Mouse (Mus musculus): Measurements from ENCODE around the gene Golga7b.

The Golga7b gene

DNA sequence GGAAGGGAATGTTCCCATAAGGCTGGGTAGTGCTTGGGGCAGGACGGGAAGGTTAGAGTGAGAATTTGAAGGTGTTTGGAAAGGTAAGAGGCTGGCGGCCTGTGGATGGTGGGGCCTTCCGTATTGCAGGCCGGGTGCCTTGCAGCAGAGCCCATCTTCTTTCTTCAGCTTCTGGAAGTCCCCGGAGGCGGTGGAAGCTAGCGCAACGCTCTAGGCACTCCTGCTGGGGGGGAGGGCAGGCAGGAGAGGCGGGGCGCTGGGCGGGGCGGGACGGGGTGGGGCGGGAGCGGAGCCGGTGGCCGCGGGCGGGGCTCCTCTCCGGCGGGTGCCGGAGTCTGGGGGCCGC is 8.0 kb downstream of the Golga7b start:
- peak in 1 of 2 experiments; percentile 12 for DNase-seq

DNA sequence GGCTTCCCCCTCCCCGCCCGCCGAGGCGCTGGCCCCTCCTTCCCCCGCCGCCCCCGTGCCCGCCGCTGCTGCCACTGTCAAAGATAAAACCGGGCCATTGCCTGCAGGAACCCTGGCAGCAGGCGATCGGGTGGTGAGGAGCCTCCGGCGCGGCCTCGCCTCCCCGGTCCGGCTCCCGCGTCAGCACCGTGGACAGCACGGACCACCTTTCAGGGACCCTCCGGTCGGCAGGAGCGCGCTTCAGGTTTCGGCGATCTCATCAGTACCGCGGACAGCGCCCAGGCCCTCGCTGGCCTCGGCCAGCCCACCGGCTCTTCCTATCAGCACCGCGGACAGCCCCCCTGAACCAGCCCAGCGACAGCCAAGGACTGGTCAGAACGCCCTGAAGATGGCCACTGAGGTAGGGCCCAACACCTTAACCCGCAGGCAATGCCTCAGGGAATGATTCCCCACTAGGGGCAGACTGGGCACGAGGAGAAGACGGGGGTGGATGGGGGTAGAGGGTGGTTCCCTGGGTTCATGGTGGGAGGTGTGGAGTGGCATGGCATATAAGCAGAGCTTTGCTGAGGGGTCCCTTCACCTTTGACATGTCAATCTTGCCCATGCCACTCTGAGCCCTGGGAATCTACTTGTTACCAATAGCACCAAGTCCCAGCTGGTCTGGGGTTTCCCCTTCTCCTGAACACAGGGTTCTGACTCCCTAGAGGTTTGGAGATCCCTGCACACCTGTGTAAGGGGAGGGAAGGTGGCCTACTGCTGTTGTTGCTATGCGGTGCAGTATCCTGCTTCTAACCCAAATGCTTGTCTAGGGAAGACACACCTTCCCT is 8.6 kb downstream of the Golga7b start:
- DNase-seq: peak; percentile 53 to 61

DNA sequence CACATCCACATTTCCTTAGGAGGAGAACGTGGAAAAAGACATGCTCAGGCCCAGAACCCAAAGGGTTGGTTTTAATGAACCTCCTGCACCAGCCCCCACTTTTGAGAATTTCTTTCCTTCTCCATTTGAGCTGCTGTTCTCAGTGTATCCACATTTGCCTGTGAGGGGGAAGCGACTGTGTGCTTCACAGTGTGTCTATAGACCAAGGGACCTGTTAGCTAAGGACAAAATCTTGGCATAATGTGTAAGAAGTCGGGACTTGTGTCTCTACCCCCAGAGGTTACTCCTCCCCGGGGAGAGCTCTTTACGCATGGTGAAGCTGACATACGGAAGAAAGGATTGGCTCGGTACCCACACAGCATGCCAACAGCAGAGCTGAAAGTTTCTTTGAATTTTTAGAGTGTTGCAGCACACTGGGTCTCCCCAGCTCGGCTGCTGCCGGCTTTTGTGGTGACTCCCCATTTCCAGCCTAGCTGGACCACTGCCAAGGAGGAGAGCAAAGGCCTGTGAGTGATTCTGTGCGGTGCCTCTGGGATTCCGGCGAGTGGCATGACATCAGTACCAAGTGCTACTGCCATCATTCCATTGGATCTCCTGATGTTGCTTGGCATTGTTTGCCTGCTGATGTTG is 9.4 kb downstream of the Golga7b start:
- no peak for DNase-seq

DNA sequence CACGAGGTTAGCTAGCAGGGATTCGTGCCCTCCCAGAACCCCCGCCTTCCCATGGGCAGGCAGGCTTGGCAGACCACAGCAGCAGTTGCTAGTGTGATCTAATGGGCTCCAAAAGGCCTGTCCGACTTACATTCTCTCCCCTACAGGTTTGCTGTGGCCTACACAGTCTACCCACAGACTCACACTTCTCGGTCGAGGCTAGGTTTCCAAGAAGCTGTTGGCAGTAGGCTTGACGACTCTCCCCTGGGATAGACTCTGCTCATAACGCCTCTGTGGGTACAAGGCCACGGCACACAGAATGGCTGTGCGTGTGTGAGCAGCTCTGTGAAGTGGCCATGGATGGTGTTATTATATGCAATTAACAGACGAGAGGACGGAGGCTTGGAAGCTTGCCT is 9.9 kb downstream of the Golga7b start:
- no peak for DNase-seq

DNA sequence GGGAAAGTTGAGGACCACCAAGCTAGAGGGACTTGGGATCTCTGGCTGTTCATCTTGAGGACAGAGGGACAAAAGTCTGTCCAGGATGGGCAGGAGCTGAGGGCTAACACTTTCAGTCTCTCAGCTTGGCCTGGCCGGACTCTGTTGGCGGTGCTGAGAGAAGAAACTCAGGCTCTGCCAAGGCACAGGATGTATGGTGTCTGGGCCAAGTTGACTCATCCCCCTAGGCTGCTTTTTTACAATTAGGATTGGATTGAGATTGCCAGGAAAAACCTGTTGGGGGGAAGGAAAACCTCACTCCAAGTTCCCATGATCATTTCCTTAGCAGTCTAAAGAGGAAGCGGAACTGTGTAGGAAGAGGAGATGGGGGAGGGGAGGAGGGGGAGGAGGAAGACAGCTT is 10.7 kb downstream of the Golga7b start:
- no peak for DNase-seq

DNA sequence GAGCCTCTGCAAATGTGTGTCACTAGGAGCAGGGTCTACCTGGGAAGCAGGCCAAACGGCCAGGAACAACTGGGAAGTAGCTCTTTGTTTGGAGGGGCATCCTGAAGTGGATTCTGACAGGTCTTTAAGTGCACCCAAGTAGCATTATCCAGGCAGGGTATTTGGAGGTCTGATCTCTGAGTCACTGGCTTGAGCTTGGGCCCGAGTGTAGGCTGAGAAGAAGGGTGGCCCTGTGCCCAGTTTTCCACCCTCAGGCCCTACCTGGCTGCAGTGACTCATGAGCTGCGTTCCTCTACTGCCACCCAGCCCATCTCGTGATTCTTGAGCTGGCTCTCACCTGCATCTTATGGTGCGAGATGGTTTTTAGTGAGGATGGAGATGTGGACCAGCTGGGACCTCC is 11.2 kb downstream of the Golga7b start:
- DNase-seq: no peak

DNA sequence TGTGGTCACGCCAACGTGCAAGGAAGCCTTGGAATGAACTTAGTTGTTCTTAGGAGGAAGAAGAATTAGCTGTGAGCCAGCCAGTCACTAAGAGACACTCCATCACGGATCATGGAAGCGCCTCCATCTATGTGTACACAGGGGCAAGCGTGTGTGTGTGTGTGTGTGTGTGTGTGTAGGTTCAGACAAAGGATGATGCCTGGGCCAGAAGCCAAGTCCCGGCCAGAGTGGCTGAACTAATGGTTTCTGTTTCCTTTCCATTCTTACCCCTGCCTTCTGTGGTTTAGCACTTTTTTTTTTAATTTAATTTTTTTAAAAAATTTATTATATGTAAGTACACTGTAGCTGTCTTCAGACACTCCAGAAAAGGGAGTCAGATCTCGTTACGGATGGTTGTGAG is 13.1 kb downstream of the Golga7b start:
- no peak for DNase-seq

DNA sequence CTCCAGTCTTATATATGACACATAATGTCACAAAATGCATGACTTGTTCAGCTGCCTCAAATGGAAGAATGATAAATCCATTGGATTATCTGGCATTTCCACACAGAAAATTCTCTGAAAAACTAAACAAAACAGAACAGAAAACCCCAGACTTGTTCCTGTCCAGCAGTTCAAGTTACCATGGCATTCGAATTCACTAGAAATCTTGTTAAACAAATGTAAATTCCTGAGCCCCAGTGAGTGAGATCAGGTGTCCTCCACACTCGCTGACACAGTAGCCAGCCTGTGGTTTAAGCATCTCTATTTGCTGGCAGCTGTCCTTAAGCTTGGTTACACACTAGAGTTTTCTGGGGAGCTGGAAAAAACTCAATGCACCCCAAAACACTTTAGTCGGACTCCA is 16.1 kb downstream of the Golga7b start:
- no peak for DNase-seq

DNA sequence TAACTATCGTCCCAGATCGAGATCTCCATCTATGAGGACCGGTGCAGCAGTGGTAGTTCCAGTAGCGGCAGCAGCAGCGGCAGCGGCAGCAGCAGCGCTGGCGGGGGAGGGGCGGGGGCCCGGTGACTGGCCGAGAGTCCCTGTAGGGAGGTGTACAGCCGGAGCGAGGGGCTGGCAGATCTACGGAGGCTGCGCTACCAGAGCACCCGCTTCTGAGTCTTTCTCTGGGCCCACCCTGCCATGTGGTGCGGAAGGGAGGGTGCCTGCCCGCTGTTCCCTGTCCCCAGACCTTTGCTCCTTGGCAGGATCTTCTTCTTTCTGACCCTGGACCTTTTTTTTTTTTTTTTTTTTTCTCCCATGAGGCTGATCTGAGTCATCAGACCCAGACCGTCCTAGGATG is 21.0 kb downstream of the Golga7b start:
- DNase-seq: no peak

DNA sequence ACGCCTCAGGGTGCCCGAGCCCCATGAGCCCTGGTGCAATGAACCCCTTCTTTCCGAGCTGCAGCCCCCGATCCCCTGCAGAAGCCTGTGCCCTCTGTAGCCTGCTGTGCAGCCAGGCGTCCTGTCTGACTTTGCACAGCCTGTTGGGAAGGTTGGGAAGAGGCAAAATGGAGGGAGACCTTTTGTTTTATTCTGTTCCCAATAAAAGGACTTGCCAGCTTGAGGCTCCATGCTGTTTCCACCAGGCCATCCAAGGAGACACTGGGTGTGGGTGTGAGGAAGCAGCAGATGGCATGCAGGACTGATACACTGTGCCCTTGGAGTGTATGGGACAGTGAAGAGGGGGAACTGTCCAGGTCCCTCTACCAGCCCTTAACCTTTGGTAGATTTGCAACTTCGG is 22.7 kb downstream of the Golga7b start:
- DNase-seq: no peak

DNA sequence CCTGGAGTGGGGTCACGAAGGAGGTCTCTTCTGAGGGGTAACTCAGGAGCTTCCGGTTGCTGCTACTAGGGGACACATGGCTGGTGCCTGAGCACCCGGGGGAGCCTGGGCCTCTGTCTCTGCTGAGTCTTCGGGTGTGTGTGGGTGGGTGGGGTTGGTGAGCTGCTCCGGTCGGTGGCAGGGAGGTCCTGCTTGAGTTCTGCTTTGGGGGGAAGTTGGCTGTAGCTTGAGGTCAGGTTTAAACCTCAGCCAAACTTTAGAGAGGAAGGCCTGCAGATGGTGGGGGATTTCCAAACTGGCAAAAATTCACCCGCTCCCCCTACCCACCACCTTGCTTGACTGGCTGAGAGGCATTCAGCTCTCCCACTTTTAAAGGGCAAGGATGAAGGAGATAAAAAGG is 23.8 kb downstream of the Golga7b start:
- no peak for DNase-seq

DNA sequence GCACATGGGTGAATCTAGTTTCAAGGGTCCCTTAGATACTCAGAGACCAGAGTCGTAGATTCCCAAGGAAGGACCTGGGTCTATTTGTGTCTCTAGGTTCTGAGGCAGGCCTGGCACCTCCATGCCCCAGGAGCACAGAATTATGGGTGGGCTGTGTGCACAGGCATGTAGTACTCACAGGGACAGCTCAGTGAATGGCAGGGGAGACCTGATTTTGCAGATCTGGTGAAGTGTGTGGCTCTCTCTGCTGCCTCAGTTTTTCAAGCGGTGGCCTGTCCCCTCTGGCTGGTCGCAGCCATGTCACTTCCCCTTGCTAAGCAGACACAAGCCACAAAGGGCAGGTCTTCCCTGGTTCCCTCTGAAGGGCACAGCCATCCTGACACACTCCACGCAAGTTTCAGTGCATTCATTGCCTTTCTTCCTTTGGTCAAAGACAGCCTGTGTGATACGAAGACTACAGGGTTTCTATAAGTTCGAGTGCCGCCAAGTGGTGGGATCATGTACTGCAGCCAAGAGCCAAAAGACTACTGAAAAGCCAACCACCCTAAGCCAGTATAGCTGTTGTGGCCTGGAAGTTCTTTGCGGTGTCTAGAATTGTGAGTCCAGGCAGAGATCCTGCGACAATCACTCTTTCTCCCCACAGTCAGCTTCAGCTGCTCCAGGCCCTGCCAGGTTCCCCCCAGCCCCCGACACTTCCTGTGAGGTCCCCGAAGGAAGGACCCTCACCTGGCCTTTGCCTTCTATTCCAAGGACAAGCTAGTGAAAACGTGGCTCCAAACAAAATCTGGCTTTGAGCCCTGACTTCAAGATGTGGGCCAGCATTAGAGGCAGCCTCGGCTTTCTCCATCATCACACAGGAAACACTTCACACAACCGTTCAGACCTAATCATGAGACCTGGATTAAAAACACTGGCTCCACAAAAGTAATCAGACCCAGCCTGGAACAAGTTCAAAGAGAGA is 24.9 kb downstream of the Golga7b start:
- peak; percentile 46 to 63 for DNase-seq

DNA sequence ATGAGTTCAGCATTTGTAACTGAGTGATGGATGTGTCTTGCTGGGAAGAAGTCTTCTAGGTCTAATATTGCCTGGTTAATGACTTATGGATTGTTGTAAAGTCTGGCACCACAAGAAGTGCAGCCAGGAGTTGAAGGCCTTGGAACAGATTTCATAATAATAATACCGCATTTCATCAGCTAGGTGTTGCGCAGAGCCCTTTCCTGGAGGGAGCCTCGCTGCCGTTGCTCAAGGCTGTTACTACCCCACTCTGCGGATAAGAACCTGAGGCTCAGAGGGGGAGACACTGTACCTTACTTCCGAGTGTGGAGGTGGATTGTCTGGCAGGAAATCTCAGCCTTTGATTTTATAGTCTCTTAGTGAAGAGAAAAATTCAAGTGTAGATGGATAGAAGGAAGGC is 29.9 kb downstream of the Golga7b start:
- no peak for DNase-seq

DNA sequence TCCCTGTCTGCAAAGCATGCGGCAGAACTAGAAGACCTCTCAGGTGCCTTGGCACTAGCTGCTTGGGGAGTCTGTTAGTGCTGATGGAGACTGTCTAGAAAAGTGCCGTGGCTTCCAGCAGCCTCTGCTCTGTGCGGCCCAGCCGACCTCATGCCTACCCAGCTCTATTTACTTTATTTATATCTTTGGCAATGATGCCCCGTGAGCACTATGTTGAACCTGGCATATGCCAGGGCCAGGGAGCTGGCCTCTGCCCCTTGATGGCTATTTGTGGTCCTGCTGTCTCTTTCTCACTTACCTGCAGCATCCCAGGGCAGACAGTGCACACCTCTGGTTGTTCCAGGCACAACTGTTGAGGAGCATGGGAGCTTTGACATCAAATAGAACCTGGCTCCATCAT is 31.1 kb downstream of the Golga7b start:
- no peak for DNase-seq

DNA sequence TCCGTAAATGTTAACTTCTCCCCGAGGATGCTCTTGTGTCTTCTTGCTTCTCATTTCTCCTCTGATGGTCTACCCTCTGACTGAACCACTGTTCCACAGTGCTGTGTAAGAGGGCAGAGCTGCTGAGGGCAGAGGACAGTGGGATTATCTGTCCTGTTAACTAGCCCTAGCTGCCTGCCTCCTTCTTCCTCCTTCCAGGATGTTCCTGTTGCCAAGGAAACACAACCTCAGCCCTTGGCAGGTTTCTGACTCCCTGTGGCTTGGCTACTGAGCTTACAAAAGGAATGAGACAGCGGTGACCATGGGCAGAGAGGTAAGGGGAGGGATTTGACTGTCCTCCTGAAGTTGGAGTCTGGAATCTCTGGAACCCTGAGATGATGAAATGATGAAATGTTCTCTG is 32.2 kb downstream of the Golga7b start:
- DNase-seq: no peak

DNA sequence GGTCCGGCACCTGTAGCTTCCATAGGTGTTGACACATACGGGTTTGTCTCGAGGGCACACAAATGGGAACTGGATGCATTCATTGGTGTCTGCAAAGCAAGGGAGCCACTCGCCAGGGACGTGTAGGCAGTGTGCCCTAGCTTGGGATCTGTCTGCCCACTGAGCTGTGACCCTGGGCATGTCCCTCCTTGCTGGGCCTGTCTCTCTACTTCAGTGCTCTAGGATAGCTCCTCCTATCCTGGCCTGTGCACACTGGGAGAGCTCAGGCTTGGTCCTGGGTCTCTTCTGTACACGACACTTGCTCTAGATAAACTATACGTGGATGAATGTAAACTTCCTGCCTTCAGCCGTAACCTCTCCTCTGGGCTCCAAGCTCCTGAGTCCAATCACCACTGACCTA is 36.8 kb downstream of the Golga7b start:
- DNase-seq: no peak

DNA sequence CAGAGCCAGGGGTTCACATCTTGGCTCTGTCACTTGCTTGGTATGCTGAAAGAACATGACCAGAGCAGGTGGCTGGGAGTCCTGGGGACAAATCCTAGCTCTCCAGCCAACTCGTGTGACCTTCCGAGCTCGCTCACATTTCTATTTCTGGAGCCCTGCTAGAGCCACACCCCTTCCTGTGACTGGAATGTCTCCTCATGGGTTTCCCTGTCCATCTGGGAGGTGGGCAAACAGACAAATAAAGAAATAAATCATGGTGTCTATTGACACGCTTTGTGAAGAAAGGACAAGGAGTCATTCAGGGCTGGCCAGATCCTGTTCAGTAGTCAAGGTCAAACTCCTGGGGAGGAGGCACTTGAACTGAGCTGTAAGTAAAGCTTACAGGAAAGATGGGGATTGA is 41.0 kb downstream of the Golga7b start:
- DNase-seq: no peak

DNA sequence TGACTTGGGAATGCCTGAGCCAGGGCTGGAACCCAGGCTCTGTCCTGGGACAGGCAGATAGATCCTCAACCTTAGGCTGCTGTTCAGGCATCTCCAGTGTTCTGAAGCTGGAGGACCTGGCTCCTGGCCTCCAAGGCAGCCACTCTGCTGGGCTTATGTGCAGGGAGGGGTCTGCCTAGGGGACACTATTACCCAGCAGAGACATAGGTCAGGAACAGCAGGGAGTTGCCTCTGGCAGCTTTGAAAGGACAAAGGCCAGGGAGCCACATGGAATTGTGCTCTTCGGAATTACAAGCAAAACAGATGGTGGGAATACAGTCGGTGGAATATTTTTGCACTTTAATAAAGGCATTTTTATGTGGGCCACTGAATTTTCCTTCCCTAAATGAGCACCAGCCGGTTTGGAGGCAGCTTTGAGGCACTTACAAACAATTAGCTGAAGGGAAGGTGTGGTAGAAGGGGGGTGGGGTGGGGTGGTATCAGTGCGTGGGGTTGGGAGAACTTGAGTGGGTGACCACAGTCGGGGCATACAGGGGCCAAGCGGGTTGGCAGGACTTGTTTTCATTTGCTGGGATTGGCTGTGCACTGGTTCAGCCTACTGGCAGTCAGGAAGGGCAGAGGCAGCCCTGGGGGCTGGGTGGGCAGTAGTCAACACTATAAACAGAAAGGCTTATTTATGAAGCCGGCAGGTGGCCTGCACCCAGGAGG is 43.7 kb downstream of the Golga7b start:
- no peak for DNase-seq

DNA sequence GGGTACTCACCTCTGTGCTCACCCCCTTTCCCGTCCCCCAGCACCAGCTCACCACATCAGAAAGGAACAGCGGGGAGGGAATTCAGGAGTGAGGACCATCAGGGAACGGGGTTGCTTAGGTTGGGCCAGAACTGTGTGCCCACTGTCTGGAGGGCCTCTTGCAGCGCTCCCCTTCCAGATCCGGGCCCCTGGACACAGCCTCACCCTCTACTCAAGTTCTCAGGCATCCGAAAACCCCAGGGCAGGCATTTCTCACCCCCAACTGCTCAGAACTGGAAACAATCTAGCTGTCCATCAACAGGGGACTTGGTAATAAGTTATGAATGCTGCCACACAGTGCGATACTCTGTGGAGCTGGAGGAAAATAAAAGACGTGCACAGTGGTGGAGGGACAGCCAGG is 44.7 kb downstream of the Golga7b start:
- DNase-seq: no peak

DNA sequence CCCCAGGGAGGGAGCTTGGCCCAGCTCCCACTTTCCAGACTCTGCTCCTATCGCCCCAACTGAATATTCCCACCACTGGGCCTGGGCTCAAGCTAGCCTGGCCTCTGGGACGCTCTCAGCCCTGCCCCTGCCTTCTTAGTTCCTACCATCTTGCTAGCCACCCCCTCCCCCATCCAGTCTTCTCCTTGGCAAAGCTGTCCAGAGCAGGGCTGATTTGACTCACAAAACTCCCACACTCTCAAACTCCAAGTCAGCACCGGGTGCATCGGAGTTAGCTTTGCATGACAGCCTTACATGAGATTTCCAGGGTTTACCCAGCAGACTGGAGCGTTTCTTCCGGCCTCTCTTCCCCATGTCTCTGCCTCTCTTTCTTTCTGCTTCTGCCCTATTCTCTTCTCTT is 45.8 kb downstream of the Golga7b start:
- no peak for DNase-seq

DNA sequence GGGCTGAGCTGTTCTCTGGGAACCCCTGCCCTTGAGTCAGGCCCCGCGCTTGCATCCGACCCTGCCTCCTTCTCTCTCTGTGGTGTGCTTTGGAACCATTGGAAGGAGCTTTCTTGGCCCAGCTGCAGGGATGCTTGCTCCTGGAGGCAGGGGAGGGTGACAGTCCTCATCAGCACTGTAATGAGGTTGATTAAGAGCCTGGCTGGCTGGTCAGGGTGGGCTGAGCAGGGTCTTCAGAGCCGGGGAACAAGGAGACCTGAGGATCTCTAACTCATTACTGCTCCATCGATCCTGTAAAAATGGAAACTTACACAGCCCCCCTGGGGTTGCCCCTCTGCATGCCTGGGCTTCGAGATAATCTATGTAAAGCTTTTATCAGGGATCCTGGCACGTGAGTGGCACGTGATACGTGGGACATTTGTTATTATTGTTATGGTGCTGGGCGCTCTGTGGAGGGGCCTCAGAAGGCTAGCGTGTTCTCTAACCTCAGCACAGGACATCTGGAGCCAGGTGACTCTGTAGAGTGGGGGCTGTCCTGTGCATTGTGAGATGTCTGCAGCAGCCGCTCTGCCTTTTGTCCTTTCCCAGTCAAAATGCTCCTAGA is 55.9 kb downstream of the Golga7b start:
- DNase-seq: no peak

DNA sequence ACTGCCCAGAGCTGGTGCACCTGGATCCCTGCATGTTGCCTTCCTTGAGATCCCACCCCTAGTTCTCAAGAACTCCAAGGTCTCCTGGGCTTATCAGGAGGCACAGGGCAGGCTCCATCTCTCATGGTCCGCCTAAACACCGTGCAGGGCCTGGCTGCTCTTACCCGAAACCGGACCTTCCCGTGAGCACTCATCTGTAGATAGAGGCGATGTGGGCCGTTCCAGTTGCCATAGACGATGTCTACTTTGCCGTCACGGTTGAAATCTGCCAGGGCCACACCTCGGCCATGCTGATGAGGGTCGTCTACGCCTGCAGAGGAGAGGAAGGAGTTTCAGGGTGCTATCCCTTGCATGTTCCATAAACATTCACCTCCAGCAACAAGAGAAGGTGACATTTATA is 57.1 kb downstream of the Golga7b start:
- DNase-seq: no peak

DNA sequence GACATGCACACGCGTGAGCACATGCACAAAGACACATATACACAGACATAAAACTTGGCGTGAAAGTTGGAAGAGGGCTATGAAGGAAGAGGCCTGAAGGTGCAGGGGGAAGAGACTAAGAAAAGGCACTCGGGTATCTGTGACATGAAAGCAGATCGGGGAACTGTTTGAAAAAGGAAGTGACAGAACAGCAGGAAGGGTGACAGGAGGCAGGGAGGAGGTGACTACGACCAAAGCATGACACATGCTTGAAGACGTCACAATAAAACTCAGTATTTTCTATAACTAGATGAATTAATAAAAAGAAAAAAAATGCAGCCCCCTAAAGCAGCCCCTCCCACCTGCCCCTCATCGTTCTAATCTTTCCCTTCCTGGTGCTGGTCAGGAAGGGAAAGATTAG is 58.4 kb downstream of the Golga7b start:
- DNase-seq: no peak

All from thymus, postnatal 36 days (tissue).